Mouse (Mus musculus): ENCODE measurements around the gene Dnaaf1. TPM values are rescaled to one million over a fixed set of nuclear protein-coding genes. Genes with fewer than 3 reads are reported as not detected.
A peak's percentile ranks its signal among the peaks of the same experiment; 100 is the strongest.

The Dnaaf1 gene
- polyA plus RNA-seq, 1 experiment from 2014 or later = 2.7 TPM

GRCm38 (mm10) chr8:119635378-119635777 lies 60.3 kb downstream of the Dnaaf1 start, which contains the start of gene Kcng4:
Gene Kcng4, minus strand, starts transcription at chr8:119635680.
- Histone ChIP-seq H3K4me3 (ENCODE audit: low read length) (no peak within 1 kb of the TSS), H3K9ac (ENCODE audit: low read length) (no peak within 1 kb of the TSS), H3K4me2 (ENCODE audit: low read depth, low read length) (no peak within 1 kb of the TSS), H3K4me1 (replicated peaks; ENCODE audit: control insufficient read depth, insufficient read depth, low read length) (peaks cover 4% of the 10 kb centered on the region), H3K36me3 (ENCODE audit: control insufficient read depth, insufficient read depth, low read length) (no peaks in the 10 kb centered on the region), H3K27me3 (ENCODE audit: control insufficient read depth, insufficient read depth, low read depth, low read length) (peaks cover 26% of the 10 kb centered on the region), H3K9me3 (ENCODE audit: control insufficient read depth, low read length) (no peaks in the 10 kb centered on the region), H3K27ac (ENCODE audit: low read length) (no peak within 1 kb of the TSS)
- WGBS = 18% methylated on average over 6 of the region's 6 CpGs
- ATAC-seq (ENCODE audit: low read depth) = peak; percentile 34; the same call in 1 of the 2 replicates

- no peak for ATAC-seq (ENCODE audit: low read depth)
- H3K36me3 ChIP-seq (ENCODE audit: control insufficient read depth, insufficient read depth, low read length) = no peaks in the 10 kb centered on the region
- no peak overlapping the region for H3K9ac ChIP-seq (ENCODE audit: low read length)
- no peak overlapping the region for H3K27ac ChIP-seq (ENCODE audit: low read length)
- 39% methylated on average over 2 of the region's 2 CpGs for WGBS
- no peaks in the 10 kb centered on the region for H3K9me3 ChIP-seq (ENCODE audit: control insufficient read depth, low read length)
- H3K4me1 ChIP-seq (replicated peaks; ENCODE audit: control insufficient read depth, insufficient read depth, low read length) = peaks cover 4% of the 10 kb centered on the region
- no peak overlapping the region for H3K4me2 ChIP-seq (ENCODE audit: low read depth, low read length)
- no peak overlapping the region for H3K4me3 ChIP-seq (ENCODE audit: low read length)
- H3K27me3 ChIP-seq (ENCODE audit: control insufficient read depth, insufficient read depth, low read depth, low read length) = peaks cover 26% of the 10 kb centered on the region
Measured at GRCm38 (mm10) chr8:119635958-119636357, 60.9 kb downstream of the Dnaaf1 start.

GRCm38 (mm10) chr8:119636766-119637165 lies 61.7 kb downstream of the Dnaaf1 start:
- H3K4me3 ChIP-seq (ENCODE audit: low read length) = no peak overlapping the region
- H3K36me3 ChIP-seq (ENCODE audit: control insufficient read depth, insufficient read depth, low read length) = no peaks in the 10 kb centered on the region
- 48% methylated on average over 7 of the region's 7 CpGs for WGBS
- no peak overlapping the region for H3K9ac ChIP-seq (ENCODE audit: low read length)
- peaks cover 4% of the 10 kb centered on the region for H3K4me1 ChIP-seq (replicated peaks; ENCODE audit: control insufficient read depth, insufficient read depth, low read length)
- no peak for ATAC-seq (ENCODE audit: low read depth)
- H3K4me2 ChIP-seq (ENCODE audit: low read depth, low read length) = no peak overlapping the region
- no peaks in the 10 kb centered on the region for H3K9me3 ChIP-seq (ENCODE audit: control insufficient read depth, low read length)
- peaks cover 21% of the 10 kb centered on the region for H3K27me3 ChIP-seq (ENCODE audit: control insufficient read depth, insufficient read depth, low read depth, low read length)
- no peak overlapping the region for H3K27ac ChIP-seq (ENCODE audit: low read length)

- Histone ChIP-seq H3K4me1 (replicated peaks; ENCODE audit: control insufficient read depth, insufficient read depth, low read length) (peaks cover 4% of the 10 kb centered on the region), H3K4me3 (ENCODE audit: low read length) (no peak overlapping the region), H3K27ac (ENCODE audit: low read length) (no peak overlapping the region), H3K9ac (ENCODE audit: low read length) (no peak overlapping the region), H3K9me3 (ENCODE audit: control insufficient read depth, low read length) (no peaks in the 10 kb centered on the region), H3K4me2 (ENCODE audit: low read depth, low read length) (no peak overlapping the region), H3K27me3 (ENCODE audit: control insufficient read depth, insufficient read depth, low read depth, low read length) (peaks cover 17% of the 10 kb centered on the region), H3K36me3 (ENCODE audit: control insufficient read depth, insufficient read depth, low read length) (no peaks in the 10 kb centered on the region)
- ATAC-seq (ENCODE audit: low read depth) = no peak
- 73% methylated on average over 4 of the region's 4 CpGs for WGBS
Measured at GRCm38 (mm10) chr8:119637381-119637780, 62.3 kb downstream of the Dnaaf1 start.

- Histone ChIP-seq H3K4me3 (ENCODE audit: low read length) (no peak overlapping the region), H3K4me1 (replicated peaks; ENCODE audit: control insufficient read depth, insufficient read depth, low read length) (peaks cover 4% of the 10 kb centered on the region), H3K27me3 (ENCODE audit: control insufficient read depth, insufficient read depth, low read depth, low read length) (peaks cover 11% of the 10 kb centered on the region), H3K27ac (ENCODE audit: low read length) (no peak overlapping the region), H3K9me3 (ENCODE audit: control insufficient read depth, low read length) (no peaks in the 10 kb centered on the region), H3K36me3 (ENCODE audit: control insufficient read depth, insufficient read depth, low read length) (no peaks in the 10 kb centered on the region), H3K9ac (ENCODE audit: low read length) (no peak overlapping the region), H3K4me2 (ENCODE audit: low read depth, low read length) (no peak overlapping the region)
- WGBS = 65% methylated on average over 6 of the region's 6 CpGs
- ATAC-seq (ENCODE audit: low read depth) = no peak
Measured at GRCm38 (mm10) chr8:119638261-119638660, 63.2 kb downstream of the Dnaaf1 start.

- Histone ChIP-seq H3K27ac (ENCODE audit: low read length) (no peak overlapping the region), H3K36me3 (ENCODE audit: control insufficient read depth, insufficient read depth, low read length) (no peaks in the 10 kb centered on the region), H3K9me3 (ENCODE audit: control insufficient read depth, low read length) (no peaks in the 10 kb centered on the region), H3K27me3 (ENCODE audit: control insufficient read depth, insufficient read depth, low read depth, low read length) (no peaks in the 10 kb centered on the region), H3K9ac (ENCODE audit: low read length) (no peak overlapping the region), H3K4me3 (ENCODE audit: low read length) (no peak overlapping the region), H3K4me1 (replicated peaks; ENCODE audit: control insufficient read depth, insufficient read depth, low read length) (peaks cover 4% of the 10 kb centered on the region), H3K4me2 (ENCODE audit: low read depth, low read length) (no peak overlapping the region)
- no peak for ATAC-seq (ENCODE audit: low read depth)
- WGBS = 57% methylated on average over 7 of the region's 7 CpGs
Measured at GRCm38 (mm10) chr8:119639798-119640197, 64.8 kb downstream of the Dnaaf1 start.

GRCm38 (mm10) chr8:119641058-119641457 lies 66.0 kb downstream of the Dnaaf1 start:
- 66% methylated on average over 5 of the region's 5 CpGs for WGBS
- no peak for ATAC-seq (ENCODE audit: low read depth)
- H3K36me3 ChIP-seq (ENCODE audit: control insufficient read depth, insufficient read depth, low read length) = no peaks in the 10 kb centered on the region

GRCm38 (mm10) chr8:119642960-119643359 lies 67.9 kb downstream of the Dnaaf1 start:
- 92% methylated on average over 1 of the region's 1 CpGs for WGBS
- ATAC-seq (ENCODE audit: low read depth) = no peak
- no peak overlapping the region for H3K9ac ChIP-seq (ENCODE audit: low read length)
- no peak overlapping the region for H3K4me3 ChIP-seq (ENCODE audit: low read length)
- H3K36me3 ChIP-seq (ENCODE audit: control insufficient read depth, insufficient read depth, low read length) = no peaks in the 10 kb centered on the region
- H3K9me3 ChIP-seq (ENCODE audit: control insufficient read depth, low read length) = 0 out of 2 replicates have a peak, but pooled peaks cover 3% of the 10 kb centered on the region
- no peak overlapping the region for H3K27ac ChIP-seq (ENCODE audit: low read length)
- H3K4me1 ChIP-seq (replicated peaks; ENCODE audit: control insufficient read depth, insufficient read depth, low read length) = no peaks in the 10 kb centered on the region
- H3K4me2 ChIP-seq (ENCODE audit: low read depth, low read length) = no peak overlapping the region
- no peaks in the 10 kb centered on the region for H3K27me3 ChIP-seq (ENCODE audit: control insufficient read depth, insufficient read depth, low read depth, low read length)

More at GRCm38 (mm10) chr8:119641058-119641457, 66.0 kb downstream of the Dnaaf1 start:
- no peaks in the 10 kb centered on the region for H3K4me1 ChIP-seq (replicated peaks; ENCODE audit: control insufficient read depth, insufficient read depth, low read length)
- H3K9ac ChIP-seq (ENCODE audit: low read length) = no peak overlapping the region
- no peak overlapping the region for H3K4me2 ChIP-seq (ENCODE audit: low read depth, low read length)
- no peaks in the 10 kb centered on the region for H3K27me3 ChIP-seq (ENCODE audit: control insufficient read depth, insufficient read depth, low read depth, low read length)
- no peaks in the 10 kb centered on the region for H3K9me3 ChIP-seq (ENCODE audit: control insufficient read depth, low read length)
- H3K4me3 ChIP-seq (ENCODE audit: low read length) = no peak overlapping the region
- H3K27ac ChIP-seq (ENCODE audit: low read length) = no peak overlapping the region

GRCm38 (mm10) chr8:119644429-119644960 lies 69.5 kb downstream of the Dnaaf1 start:
- 0 out of 2 replicates have a peak, but pooled peaks cover 3% of the 10 kb centered on the region for H3K9me3 ChIP-seq (ENCODE audit: control insufficient read depth, low read length)
- H3K36me3 ChIP-seq (ENCODE audit: control insufficient read depth, insufficient read depth, low read length) = no peaks in the 10 kb centered on the region
- H3K27me3 ChIP-seq (ENCODE audit: control insufficient read depth, insufficient read depth, low read depth, low read length) = no peaks in the 10 kb centered on the region
- H3K4me3 ChIP-seq (ENCODE audit: low read length) = no peak overlapping the region
- no peaks in the 10 kb centered on the region for H3K4me1 ChIP-seq (replicated peaks; ENCODE audit: control insufficient read depth, insufficient read depth, low read length)
- no peak for ATAC-seq (ENCODE audit: low read depth)
- no peak overlapping the region for H3K27ac ChIP-seq (ENCODE audit: low read length)
- H3K4me2 ChIP-seq (ENCODE audit: low read depth, low read length) = no peak overlapping the region
- no peak overlapping the region for H3K9ac ChIP-seq (ENCODE audit: low read length)
- 72% methylated on average over 17 of the region's 17 CpGs for WGBS
